Mouse (Mus musculus) stomach, postnatal 0 days (tissue): Measurements from ENCODE around the gene Fndc9. TPM values are rescaled to one million over a fixed set of nuclear protein-coding genes. Genes with fewer than 3 reads are reported as not detected.

Experiments
- ATAC-seq: fragments of 200-750 bp; cut with Nextera tagmentation; 2 replicates; pipeline ENCODE4 v1.8.0; 2017; ENCODE audit not compliant: low FRiP score, low TSS enrichment
- DNase-seq: peaks from one replicate; pipeline ENCODE4 v3.0.0-alpha.2; 2016; ENCODE audit warnings: low spot score
- H3K27ac ChIP-seq: fragments of 300-500 bp; sonication (generic); replicated peaks from 2 replicates; pipeline ENCODE4 v1.5.1; 2014; ENCODE audit warnings: mild to moderate bottlenecking, control low read depth
- H3K27me3 ChIP-seq: fragments of 300-500 bp; sonication (generic); 2 replicates; pipeline ENCODE4 v1.6.1; 2014; ENCODE audit warnings: low read length; ENCODE audit not compliant: control insufficient read depth, insufficient read depth
- H3K36me3 ChIP-seq: fragments of 300-500 bp; sonication (generic); 2 replicates; pipeline ENCODE4 v1.6.1; 2014; ENCODE audit warnings: low read length, mixed read lengths; ENCODE audit not compliant: control insufficient read depth, insufficient read depth
- H3K4me1 ChIP-seq: fragments of 300-500 bp; sonication (generic); replicated peaks from 2 replicates; pipeline ENCODE4 v1.6.1; 2014; ENCODE audit warnings: antibody characterized with exemption; ENCODE audit not compliant: control insufficient read depth, insufficient read depth
- H3K4me2 ChIP-seq: fragments of 300-500 bp; sonication (generic); replicated peaks from 2 replicates; pipeline ENCODE4 v1.6.1; 2014; ENCODE audit warnings: low read depth, mild to moderate bottlenecking, control low read depth, moderate library complexity
- H3K4me3 ChIP-seq: fragments of 300-500 bp; sonication (generic); 2 replicates; pipeline ENCODE4 v1.5.1; 2014; ENCODE audit warnings: low read depth, low read length, control low read depth
- H3K9ac ChIP-seq: fragments of 300-500 bp; sonication (generic); 2 replicates; pipeline ENCODE4 v1.6.1; 2014; ENCODE audit warnings: mild to moderate bottlenecking, low read length, control low read depth, mixed read lengths
- H3K9me3 ChIP-seq: fragments of 300-500 bp; sonication (generic); 2 replicates; pipeline ENCODE4 v1.6.1; 2016; ENCODE audit warnings: low read length; ENCODE audit not compliant: control insufficient read depth
- CTCF ChIP-seq: IDR thresholded peaks from 2 replicates; pipeline ENCODE4 v1.5.1; 2016; ENCODE audit warnings: antibody characterized with exemption, low read depth, mild to moderate bottlenecking, moderate library complexity
- EP300 ChIP-seq: optimal IDR thresholded peaks from 2 replicates; pipeline ENCODE3; 2016; ENCODE audit warnings: antibody characterized with exemption
- WGBS: fragments of 180-500 bp; shearing (Covaris S2); extraction: QIAGEN DNeasy Blood & Tissue Kit; methylation state at CpG from one replicate; pipeline ENCODE4 v1.1.7; 2014; 5-methylcytosine and 5-hydroxymethylcytosine counted together
- polyA plus RNA-seq: library from polyadenylated mRNA; unstranded; fragments of >200 nt; fragmentation: Nextera tagmentation; extraction: Ambion mirVana; gene quantifications from 2 replicates; pipeline ENCODE4 v1.2.1, GENCODE M21; 2015

Gene Fndc9
- polyA plus RNA-seq, 1 experiment from 2014 or later, result 6.9 TPM

GRCm38 (mm10) chr11:46214368-46215230 lies 20.7 kb upstream of the Fndc9 start:
- DNase-seq (peak; percentile 24), ATAC-seq (no peak)
- Histone ChIP-seq H3K9ac (peak overlapping the region; percentile 41), H3K27ac (peak overlapping the region; percentile 96), H3K9me3 (no peaks in the 10 kb centered on the region), H3K4me2 (peak overlapping the region; percentile 25), H3K27me3 (no peaks in the 10 kb centered on the region), H3K4me1 (0 out of 2 replicates have a peak, but pooled peaks cover 4% of the 10 kb centered on the region), H3K4me3 (no peak overlapping the region), H3K36me3 (no peaks in the 10 kb centered on the region)
- TF ChIP-seq CTCF, result no peak
- peak; percentile 46 for TF ChIP-seq EP300
- WGBS, result 16% methylated on average over 14 of the region's 14 CpGs

- ATAC-seq (peak; percentile 76), DNase-seq (peak; percentile 69)
- Histone ChIP-seq H3K27ac (peak overlapping the region; percentile 96), H3K4me1 (0 out of 2 replicates have a peak, but pooled peaks cover 4% of the 10 kb centered on the region), H3K4me3 (no peak overlapping the region), H3K36me3 (no peaks in the 10 kb centered on the region), H3K9me3 (no peaks in the 10 kb centered on the region), H3K9ac (no peak overlapping the region), H3K27me3 (no peaks in the 10 kb centered on the region), H3K4me2 (peak overlapping the region; percentile 25)
- 10% methylated on average over 3 of the region's 3 CpGs for WGBS
- TF ChIP-seq CTCF, result peak; percentile 99
- no peak for TF ChIP-seq EP300
Measured at GRCm38 (mm10) chr11:46215354-46215753, 20.0 kb upstream of the Fndc9 start.

- 0 out of 2 replicates have a peak, but pooled peaks cover 4% of the 10 kb centered on the region for H3K4me1 ChIP-seq
- H3K27ac ChIP-seq, result no peak overlapping the region
- H3K4me2 ChIP-seq, result no peak overlapping the region
- no peak overlapping the region for H3K9ac ChIP-seq
- no peak overlapping the region for H3K4me3 ChIP-seq
- H3K27me3 ChIP-seq, result no peaks in the 10 kb centered on the region
- TF ChIP-seq EP300 (no peak), CTCF (peak; percentile 75)
- no peaks in the 10 kb centered on the region for H3K9me3 ChIP-seq
- peak; percentile 54 for DNase-seq
- H3K36me3 ChIP-seq, result no peaks in the 10 kb centered on the region
- no peak for ATAC-seq
- WGBS, result 78% methylated on average over 7 of the region's 7 CpGs
Measured at GRCm38 (mm10) chr11:46216669-46217068, 18.7 kb upstream of the Fndc9 start.

- TF ChIP-seq CTCF (no peak), EP300 (no peak)
- no peak overlapping the region for H3K4me3 ChIP-seq
- no peak overlapping the region for H3K9ac ChIP-seq
- no peak for DNase-seq
- H3K4me2 ChIP-seq, result no peak overlapping the region
- no peaks in the 10 kb centered on the region for H3K36me3 ChIP-seq
- H3K9me3 ChIP-seq, result no peaks in the 10 kb centered on the region
- no peaks in the 10 kb centered on the region for H3K27me3 ChIP-seq
- ATAC-seq, result no peak
- 89% methylated on average over 9 of the region's 9 CpGs for WGBS
- no peak overlapping the region for H3K27ac ChIP-seq
- H3K4me1 ChIP-seq, result 0 out of 2 replicates have a peak, but pooled peaks cover 4% of the 10 kb centered on the region
Measured at GRCm38 (mm10) chr11:46217686-46218085, 17.6 kb upstream of the Fndc9 start.

GRCm38 (mm10) chr11:46218584-46218983 lies 16.7 kb upstream of the Fndc9 start:
- ATAC-seq (no peak), DNase-seq (no peak)
- H3K4me2 ChIP-seq, result no peak overlapping the region
- TF ChIP-seq CTCF (no peak), EP300 (no peak)
- no peak overlapping the region for H3K27ac ChIP-seq
- 50% methylated on average over 5 of the region's 5 CpGs for WGBS
- H3K4me1 ChIP-seq, result 0 out of 2 replicates have a peak, but pooled peaks cover 4% of the 10 kb centered on the region
- no peaks in the 10 kb centered on the region for H3K9me3 ChIP-seq
- no peaks in the 10 kb centered on the region for H3K27me3 ChIP-seq
- H3K9ac ChIP-seq, result no peak overlapping the region
- no peaks in the 10 kb centered on the region for H3K36me3 ChIP-seq
- H3K4me3 ChIP-seq, result no peak overlapping the region

GRCm38 (mm10) chr11:46219380-46219779 lies 16.0 kb upstream of the Fndc9 start:
- Histone ChIP-seq H3K9ac (no peak overlapping the region), H3K36me3 (no peaks in the 10 kb centered on the region), H3K4me3 (no peak overlapping the region), H3K4me1 (0 out of 2 replicates have a peak, but pooled peaks cover 4% of the 10 kb centered on the region), H3K9me3 (no peaks in the 10 kb centered on the region), H3K27ac (no peak overlapping the region), H3K4me2 (no peak overlapping the region), H3K27me3 (no peaks in the 10 kb centered on the region)
- WGBS, result 87% methylated on average over 9 of the region's 9 CpGs
- ATAC-seq, result no peak
- DNase-seq, result no peak
- TF ChIP-seq CTCF (no peak), EP300 (no peak)
